Mouse (Mus musculus): ENCODE data around the gene Ift81. TPM values are rescaled to one million over a fixed set of nuclear protein-coding genes. Genes with fewer than 3 reads are reported as not detected.

The Ift81 gene
- polyA plus RNA-seq, 1 experiment from 2014 or later = 2.3 TPM

- WGBS (ENCODE audit: insufficient replicate concordance) = 57% methylated on average over 6 of the region's 6 CpGs
- Histone ChIP-seq H3K27ac (replicated peaks) (no peak overlapping the region; the same call in 1 of the 2 replicates), H3K27me3 (no peaks in the 10 kb centered on the region), H3K36me3 (replicated peaks) (no peaks in the 10 kb centered on the region), H3K9me3 (replicated peaks) (no peaks in the 10 kb centered on the region), H3K4me3 (replicated peaks) (no peak overlapping the region), H3K9ac (no peak overlapping the region), H3K4me2 (no peak overlapping the region), H3K4me1 (replicated peaks) (peaks cover 8% of the 10 kb centered on the region)
- ATAC-seq (ENCODE audit: insufficient read depth) = no peak
Observed at GRCm38 (mm10) chr5:122547810-122548209, 66.5 kb downstream of the Ift81 start.

GRCm38 (mm10) chr5:122547251-122547714, 67.0 kb downstream of the Ift81 start:
- Histone ChIP-seq H3K4me3 (replicated peaks) (no peak overlapping the region), H3K9me3 (replicated peaks) (no peaks in the 10 kb centered on the region), H3K27ac (replicated peaks) (no peak overlapping the region), H3K4me2 (no peak overlapping the region), H3K36me3 (replicated peaks) (no peaks in the 10 kb centered on the region), H3K27me3 (no peaks in the 10 kb centered on the region), H3K4me1 (replicated peaks) (peaks cover 8% of the 10 kb centered on the region), H3K9ac (no peak overlapping the region)
- ATAC-seq (ENCODE audit: insufficient read depth) = no peak
- WGBS (ENCODE audit: insufficient replicate concordance) = 20% methylated on average over 7 of the region's 7 CpGs

- Histone ChIP-seq H3K27ac (replicated peaks) (no peak overlapping the region), H3K27me3 (no peaks in the 10 kb centered on the region), H3K9me3 (replicated peaks) (no peaks in the 10 kb centered on the region), H3K4me2 (no peak overlapping the region), H3K4me3 (replicated peaks) (no peak overlapping the region), H3K36me3 (replicated peaks) (no peaks in the 10 kb centered on the region), H3K4me1 (replicated peaks) (peaks cover 5% of the 10 kb centered on the region), H3K9ac (no peak overlapping the region)
- WGBS (ENCODE audit: insufficient replicate concordance) = 60% methylated on average over 6 of the region's 6 CpGs
- ATAC-seq (ENCODE audit: insufficient read depth) = no peak
Observed at GRCm38 (mm10) chr5:122543392-122543791, 70.9 kb downstream of the Ift81 start.

- no peak for ATAC-seq (ENCODE audit: insufficient read depth)
Observed at GRCm38 (mm10) chr5:122541871-122542270, 72.4 kb downstream of the Ift81 start.

GRCm38 (mm10) chr5:122538077-122538476, 76.2 kb downstream of the Ift81 start:
- Histone ChIP-seq H3K27me3 (no peaks in the 10 kb centered on the region), H3K4me1 (replicated peaks) (no peaks in the 10 kb centered on the region), H3K9me3 (replicated peaks) (no peaks in the 10 kb centered on the region), H3K4me2 (no peak overlapping the region), H3K9ac (no peak overlapping the region), H3K4me3 (replicated peaks) (no peak overlapping the region), H3K36me3 (replicated peaks) (no peaks in the 10 kb centered on the region), H3K27ac (replicated peaks) (no peak overlapping the region)
- ATAC-seq (ENCODE audit: insufficient read depth) = no peak
- WGBS (ENCODE audit: insufficient replicate concordance) = 38% methylated on average over 11 of the region's 11 CpGs

More at GRCm38 (mm10) chr5:122541871-122542270, 72.4 kb downstream of the Ift81 start:
- Histone ChIP-seq H3K4me2 (no peak overlapping the region), H3K27ac (replicated peaks) (no peak overlapping the region), H3K4me1 (replicated peaks) (no peaks in the 10 kb centered on the region; the same call in 1 of the 2 replicates), H3K36me3 (replicated peaks) (no peaks in the 10 kb centered on the region), H3K4me3 (replicated peaks) (no peak overlapping the region), H3K27me3 (no peaks in the 10 kb centered on the region), H3K9me3 (replicated peaks) (no peaks in the 10 kb centered on the region), H3K9ac (no peak overlapping the region)
- 55% methylated on average over 8 of the region's 8 CpGs for WGBS (ENCODE audit: insufficient replicate concordance)

GRCm38 (mm10) chr5:122537654-122538053, 76.7 kb downstream of the Ift81 start:
- Histone ChIP-seq H3K27ac (replicated peaks) (no peak overlapping the region), H3K4me3 (replicated peaks) (no peak overlapping the region), H3K36me3 (replicated peaks) (no peaks in the 10 kb centered on the region), H3K4me2 (no peak overlapping the region), H3K4me1 (replicated peaks) (no peaks in the 10 kb centered on the region), H3K9ac (no peak overlapping the region), H3K9me3 (replicated peaks) (no peaks in the 10 kb centered on the region), H3K27me3 (no peaks in the 10 kb centered on the region)
- no peak for ATAC-seq (ENCODE audit: insufficient read depth)
- WGBS (ENCODE audit: insufficient replicate concordance) = 80% methylated on average over 5 of the region's 5 CpGs

- Histone ChIP-seq H3K27me3 (no peaks in the 10 kb centered on the region), H3K9me3 (replicated peaks) (no peaks in the 10 kb centered on the region), H3K36me3 (replicated peaks) (no peaks in the 10 kb centered on the region), H3K4me3 (replicated peaks) (no peak overlapping the region), H3K27ac (replicated peaks) (no peak overlapping the region), H3K4me2 (no peak overlapping the region), H3K4me1 (replicated peaks) (peaks cover 15% of the 10 kb centered on the region; the same call in 1 of the 2 replicates), H3K9ac (no peak overlapping the region)
- 71% methylated on average over 8 of the region's 8 CpGs for WGBS (ENCODE audit: insufficient replicate concordance)
- no peak for ATAC-seq (ENCODE audit: insufficient read depth)
Observed at GRCm38 (mm10) chr5:122533884-122534283, 80.4 kb downstream of the Ift81 start.

- no peak for ATAC-seq (ENCODE audit: insufficient read depth)
- no peak overlapping the region for H3K9ac ChIP-seq
- no peak overlapping the region for H3K4me2 ChIP-seq
- 57% methylated on average over 9 of the region's 9 CpGs for WGBS (ENCODE audit: insufficient replicate concordance)
- H3K4me1 ChIP-seq (replicated peaks) = peaks cover 34% of the 10 kb centered on the region
- H3K27me3 ChIP-seq = no peaks in the 10 kb centered on the region
- H3K4me3 ChIP-seq (replicated peaks) = no peak overlapping the region
- H3K27ac ChIP-seq (replicated peaks) = no peak overlapping the region
- H3K9me3 ChIP-seq (replicated peaks) = no peaks in the 10 kb centered on the region
- no peaks in the 10 kb centered on the region for H3K36me3 ChIP-seq (replicated peaks)
Observed at GRCm38 (mm10) chr5:122529913-122530604, 84.3 kb downstream of the Ift81 start.

GRCm38 (mm10) chr5:122529316-122529715, 85.0 kb downstream of the Ift81 start:
- Histone ChIP-seq H3K9me3 (replicated peaks) (no peaks in the 10 kb centered on the region), H3K4me2 (no peak overlapping the region), H3K36me3 (replicated peaks) (no peaks in the 10 kb centered on the region), H3K27ac (replicated peaks) (0 out of 2 replicates have a peak overlapping the region, but pooled peaks have one; percentile 9), H3K9ac (no peak overlapping the region), H3K4me3 (replicated peaks) (no peak overlapping the region), H3K27me3 (no peaks in the 10 kb centered on the region), H3K4me1 (replicated peaks) (peaks cover 37% of the 10 kb centered on the region)
- 55% methylated on average over 3 of the region's 3 CpGs for WGBS (ENCODE audit: insufficient replicate concordance)
- no peak for ATAC-seq (ENCODE audit: insufficient read depth)

- Histone ChIP-seq H3K9me3 (replicated peaks) (no peaks in the 10 kb centered on the region), H3K4me3 (replicated peaks) (no peak overlapping the region), H3K27ac (replicated peaks) (peak overlapping the region; percentile 9; the same call in 1 of the 2 replicates), H3K36me3 (replicated peaks) (no peaks in the 10 kb centered on the region), H3K4me1 (replicated peaks) (peaks cover 37% of the 10 kb centered on the region), H3K9ac (no peak overlapping the region), H3K4me2 (no peak overlapping the region), H3K27me3 (no peaks in the 10 kb centered on the region)
- 55% methylated on average over 3 of the region's 3 CpGs for WGBS (ENCODE audit: insufficient replicate concordance)
- ATAC-seq (ENCODE audit: insufficient read depth) = no peak
Observed at GRCm38 (mm10) chr5:122528591-122528990, 85.7 kb downstream of the Ift81 start.

- 53% methylated on average over 11 of the region's 11 CpGs for WGBS (ENCODE audit: insufficient replicate concordance)
- Histone ChIP-seq H3K27me3 (no peaks in the 10 kb centered on the region), H3K4me1 (replicated peaks) (peaks cover 37% of the 10 kb centered on the region), H3K4me3 (replicated peaks) (no peak overlapping the region), H3K36me3 (replicated peaks) (no peaks in the 10 kb centered on the region), H3K27ac (replicated peaks) (peak overlapping the region; percentile 74), H3K9ac (no peak overlapping the region), H3K4me2 (peak overlapping the region; percentile 30), H3K9me3 (replicated peaks) (no peaks in the 10 kb centered on the region)
- ATAC-seq (ENCODE audit: insufficient read depth) = no peak
Observed at GRCm38 (mm10) chr5:122527761-122528160, 86.6 kb downstream of the Ift81 start.
